In the genomic region with DNA sequence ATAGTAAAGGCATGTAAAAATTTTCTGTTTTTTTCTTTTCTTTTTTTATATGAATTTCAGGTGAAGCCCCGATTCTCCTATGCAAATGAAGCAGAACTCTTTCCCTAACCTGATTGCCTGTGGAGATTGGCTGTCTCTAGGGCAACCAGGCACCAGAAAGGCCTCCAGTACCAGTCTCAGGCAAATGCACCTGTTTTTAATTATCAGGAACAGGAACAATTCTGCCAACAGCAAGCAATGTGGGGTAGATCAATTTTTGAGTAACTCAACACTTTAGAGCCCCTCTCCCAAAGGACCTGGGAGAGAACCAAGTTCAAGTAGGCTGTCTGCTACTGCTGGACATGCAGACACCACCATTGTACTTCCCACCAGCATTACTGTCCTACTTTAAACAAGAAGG, we compare ENCODE assay signal across 26 mouse cellular contexts.
"Had no signal": no experiment of that assay in that cellular context is flagged by ENCODE, and none has a peak within 500 bp of the region (broad histone marks: within the 10 kb centered on the region; RNA-seq: fewer than 3 reads in every experiment).

No protein-coding gene starts in this region.

- ATAC-seq: hindbrain, postnatal 0 days; intestine, embryonic 16.5 days; liver, embryonic 12.5 days had no signal

- H3K36me3 ChIP-seq: heart, embryonic 13.5 days; heart, embryonic 15.5 days; hindbrain, embryonic 13.5 days; hindbrain, embryonic 15.5 days; kidney, embryonic 15.5 days; limb, embryonic 13.5 days; limb, embryonic 15.5 days; liver, embryonic 12.5 days had no signal

- H3K9ac ChIP-seq: heart, embryonic 13.5 days; heart, embryonic 15.5 days; hindbrain, embryonic 13.5 days; hindbrain, embryonic 15.5 days; kidney, embryonic 15.5 days; limb, embryonic 13.5 days; limb, embryonic 15.5 days; liver, embryonic 12.5 days; liver, embryonic 14.5 days had no signal

- H3K27me3 ChIP-seq: heart, embryonic 13.5 days; heart, embryonic 15.5 days; hindbrain, embryonic 13.5 days; hindbrain, embryonic 15.5 days; kidney, embryonic 15.5 days; limb, embryonic 13.5 days; limb, embryonic 15.5 days; liver, embryonic 12.5 days had no signal

- DNase-seq: gastrocnemius, postnatal 14 days; gastrocnemius, postnatal 36 days; heart, adult 11 months; heart, adult 2 months; heart, postnatal 14 days; heart, postnatal 36 days; kidney, adult 11 months; kidney, adult 2 months; kidney, adult 9 months; kidney, postnatal 14 days; kidney, postnatal 36 days; layer of hippocampus, adult 9-11 months had no signal

- H3K9me3 ChIP-seq: heart, embryonic 13.5 days; heart, embryonic 15.5 days; hindbrain, embryonic 13.5 days; hindbrain, embryonic 15.5 days; kidney, embryonic 15.5 days; limb, embryonic 13.5 days; limb, embryonic 15.5 days; liver, embryonic 12.5 days had no signal

- H3K4me1 ChIP-seq: hindbrain, embryonic 15.5 days; kidney, embryonic 15.5 days; limb, embryonic 15.5 days; liver, embryonic 12.5 days had no signal

- H3K4me3 ChIP-seq: heart, adult 2 months; heart, embryonic 13.5 days; heart, embryonic 15.5 days; hindbrain, embryonic 13.5 days; hindbrain, embryonic 15.5 days; kidney, embryonic 15.5 days; left cerebral cortex, adult 2 months; limb, embryonic 13.5 days; limb, embryonic 15.5 days; liver, embryonic 12.5 days had no signal

- H3K27ac ChIP-seq: heart, adult 2 months; heart, embryonic 13.5 days; heart, embryonic 15.5 days; hindbrain, embryonic 13.5 days; hindbrain, embryonic 15.5 days; hindbrain, postnatal 0 days; kidney, embryonic 15.5 days; kidney, postnatal 0 days; left cerebral cortex, adult 2 months; limb, embryonic 13.5 days; limb, embryonic 15.5 days; liver, embryonic 12.5 days; liver, embryonic 14.5 days had no signal

- H3K4me2 ChIP-seq: heart, embryonic 11.5 days; heart, embryonic 13.5 days; heart, embryonic 15.5 days; hindbrain, embryonic 13.5 days; hindbrain, embryonic 15.5 days; kidney, embryonic 15.5 days; limb, embryonic 13.5 days; limb, embryonic 15.5 days; liver, embryonic 12.5 days had no signal
